Mouse (Mus musculus): Measurements from ENCODE around the gene Tpd52l1. TPM values are rescaled to one million over a fixed set of nuclear protein-coding genes. Genes with fewer than 3 reads are reported as not detected.
A peak's percentile ranks its signal among the peaks of the same experiment; 100 is the strongest.

The Tpd52l1 gene
- total RNA-seq, 4 experiments from 2014 or later, result 24.8 to 31.1 (median 28.1) TPM

DNA sequence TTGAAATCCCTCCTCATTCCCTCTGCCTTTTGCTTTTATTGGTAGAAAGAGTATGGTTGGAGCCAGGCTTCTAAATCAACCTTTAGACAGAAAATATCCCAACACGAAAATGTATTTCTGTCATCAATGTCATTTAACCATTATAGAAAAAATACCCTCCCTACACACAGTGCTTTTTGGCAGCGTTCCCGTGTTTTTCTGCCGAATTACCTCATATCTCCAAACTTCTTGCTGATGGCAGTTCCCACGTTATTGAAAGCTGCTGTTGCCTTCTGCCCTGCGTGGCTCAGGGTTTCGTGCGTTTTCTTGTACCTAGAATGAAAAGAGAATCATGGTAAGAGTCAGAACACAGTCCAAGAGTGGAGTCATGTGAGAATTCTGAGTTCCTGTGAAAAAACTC is 99.4 kb downstream of the Tpd52l1 start:
- DNase-seq (ENCODE audit: low spot score in 2 of 2), result no peak

- DNase-seq (ENCODE audit: low spot score in 2 of 2), result peak in 1 of 2 experiments; percentile 36
Observed at GRCm38 (mm10) chr10:31336432-31336831, 109.3 kb downstream of the Tpd52l1 start.

GRCm38 (mm10) chr10:31331225-31331775 is 114.5 kb downstream of the Tpd52l1 start:
- no peak for DNase-seq (ENCODE audit: low spot score in 2 of 2)

DNA sequence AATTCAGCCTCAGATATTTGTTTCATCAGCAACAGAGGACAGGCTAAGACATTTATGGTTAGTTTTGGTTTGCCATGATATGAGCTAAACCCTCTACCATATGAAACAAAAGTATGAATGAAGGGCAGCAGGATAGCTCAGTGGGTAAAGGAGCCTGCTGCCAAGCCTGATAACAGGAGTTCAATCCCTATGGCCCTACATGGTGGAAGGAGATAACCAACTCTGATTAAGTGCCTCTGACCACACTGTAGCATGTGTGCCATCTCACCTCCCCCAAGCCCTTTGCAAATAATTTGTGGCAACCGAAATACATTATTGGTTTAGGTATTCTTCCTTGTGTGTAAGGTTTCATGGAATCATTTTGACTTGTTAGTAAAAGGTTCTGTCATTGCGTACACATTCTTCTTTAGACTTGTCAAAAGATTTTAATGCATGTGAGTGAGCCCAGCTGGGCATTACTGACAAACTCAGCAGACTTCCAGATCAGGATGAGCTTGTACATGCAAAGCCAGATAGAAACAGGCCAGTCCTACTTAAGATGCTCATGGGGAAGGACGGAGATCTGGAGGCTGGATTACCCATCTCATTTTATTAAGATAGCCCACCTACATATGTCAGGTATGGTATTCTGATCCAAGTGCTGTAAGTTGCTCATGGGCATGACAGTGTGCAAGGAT is 115.3 kb downstream of the Tpd52l1 start:
- no peak for DNase-seq (ENCODE audit: low spot score in 2 of 2)

GRCm38 (mm10) chr10:31329436-31329835 is 116.3 kb downstream of the Tpd52l1 start:
- no peak for DNase-seq (ENCODE audit: low spot score in 2 of 2)

- no peak for DNase-seq (ENCODE audit: low spot score in 2 of 2)
Observed at GRCm38 (mm10) chr10:31318491-31318890, 127.3 kb downstream of the Tpd52l1 start.

GRCm38 (mm10) chr10:31312865-31313848 is 132.6 kb downstream of the Tpd52l1 start, which contains the start of gene Hddc2:
TSS of gene Hddc2 (plus strand) at chr10:31313383.
- DNase-seq (ENCODE audit: low spot score in 2 of 2), result peak; percentile 42 to 50

GRCm38 (mm10) chr10:31307024-31307598 is 138.6 kb downstream of the Tpd52l1 start:
- no peak for DNase-seq (ENCODE audit: low spot score in 2 of 2)

GRCm38 (mm10) chr10:31303446-31303845 is 142.3 kb downstream of the Tpd52l1 start:
- DNase-seq (ENCODE audit: low spot score in 2 of 2), result no peak

GRCm38 (mm10) chr10:31300292-31300691 is 145.5 kb downstream of the Tpd52l1 start:
- no peak for DNase-seq (ENCODE audit: low spot score in 2 of 2)

DNA sequence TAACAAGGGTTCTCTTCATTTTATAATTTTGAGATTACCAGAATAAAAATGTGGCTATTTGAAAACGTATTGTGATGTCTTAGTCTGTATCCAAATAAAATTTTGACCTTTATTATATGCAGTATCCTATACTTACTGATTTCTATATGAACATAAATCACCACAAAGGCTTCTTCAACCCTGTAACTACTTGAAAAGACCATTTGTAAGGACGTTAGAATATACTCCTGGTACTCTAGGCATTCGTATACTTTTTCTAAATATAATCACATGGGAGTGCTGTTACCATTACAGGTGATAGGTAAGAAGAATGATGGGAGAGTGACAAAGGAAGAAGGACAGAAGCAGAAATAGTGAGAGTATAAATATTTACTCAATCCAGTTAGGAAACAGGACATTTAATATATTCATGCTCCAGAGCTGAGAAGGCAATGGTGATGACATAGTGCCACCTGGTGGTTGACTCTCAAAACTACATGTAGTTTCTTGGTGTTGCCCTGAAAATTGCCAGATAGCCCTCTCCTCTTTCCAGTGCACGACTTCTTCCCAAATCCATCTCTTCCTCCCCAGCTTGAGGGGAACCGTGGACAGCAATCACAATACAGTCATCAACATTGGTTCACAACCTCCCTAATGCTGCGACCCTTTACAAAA is 146.7 kb downstream of the Tpd52l1 start:
- peak in 1 of 2 experiments; percentile 43 for DNase-seq (ENCODE audit: low spot score in 2 of 2)

GRCm38 (mm10) chr10:31298263-31298662 is 147.5 kb downstream of the Tpd52l1 start:
- no peak for DNase-seq (ENCODE audit: low spot score in 2 of 2)

DNA sequence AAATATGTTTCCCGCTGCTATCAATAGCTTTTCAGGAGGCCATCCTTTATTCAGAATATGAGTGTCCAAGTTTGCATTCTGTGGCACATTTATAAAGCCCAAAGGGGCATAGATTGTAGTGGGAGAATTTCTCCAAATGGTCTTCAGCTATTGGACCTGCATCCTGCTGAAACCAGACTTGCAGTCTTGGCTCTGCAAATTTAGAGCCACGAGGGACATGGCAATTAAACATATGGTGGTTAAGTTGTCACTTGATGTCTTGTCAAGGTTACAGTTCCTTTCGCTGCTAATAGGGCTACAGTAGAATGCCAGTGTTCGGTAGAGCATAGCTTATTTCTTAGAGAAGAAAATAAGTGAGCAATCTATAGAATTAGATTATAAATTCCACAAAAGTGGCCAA is 148.7 kb downstream of the Tpd52l1 start:
- no peak for DNase-seq (ENCODE audit: low spot score in 2 of 2)

GRCm38 (mm10) chr10:31296458-31296857 is 149.3 kb downstream of the Tpd52l1 start:
- DNase-seq (ENCODE audit: low spot score in 2 of 2), result no peak

- peak in 1 of 2 experiments; percentile 4 for DNase-seq (ENCODE audit: low spot score in 2 of 2)
Observed at GRCm38 (mm10) chr10:31295705-31296104, 150.1 kb downstream of the Tpd52l1 start.

- no peak for DNase-seq (ENCODE audit: low spot score in 2 of 2)
Observed at GRCm38 (mm10) chr10:31288697-31289390, 156.9 kb downstream of the Tpd52l1 start.

DNA sequence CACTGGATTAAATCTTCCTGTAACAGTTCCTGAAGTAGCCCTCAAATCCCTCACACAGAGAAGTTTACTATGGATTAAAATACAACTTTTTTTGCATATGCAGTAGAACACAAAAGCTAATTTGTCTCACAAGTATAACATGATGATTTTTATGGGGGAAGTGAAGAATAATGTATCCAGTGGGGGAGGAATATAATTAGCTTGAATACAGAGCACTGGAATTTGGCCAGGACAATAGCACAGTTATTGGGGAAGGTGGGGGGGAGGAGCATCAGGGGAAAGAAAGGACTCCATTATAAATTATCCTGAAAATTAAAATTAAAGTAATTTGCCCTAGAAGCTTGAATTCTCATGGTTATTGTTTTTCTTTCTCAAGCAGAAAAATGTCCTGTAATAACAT is 158.0 kb downstream of the Tpd52l1 start:
- DNase-seq (ENCODE audit: low spot score in 2 of 2), result no peak

Data from left cerebral cortex, adult 8-10 months (tissue).